Mouse (Mus musculus): ENCODE data around the gene Hoxb2. TPM values are rescaled to one million over a fixed set of nuclear protein-coding genes. Genes with fewer than 3 reads are reported as not detected.

The Hoxb2 gene
- polyA plus RNA-seq, 1 experiment: 0.20 TPM

DNA sequence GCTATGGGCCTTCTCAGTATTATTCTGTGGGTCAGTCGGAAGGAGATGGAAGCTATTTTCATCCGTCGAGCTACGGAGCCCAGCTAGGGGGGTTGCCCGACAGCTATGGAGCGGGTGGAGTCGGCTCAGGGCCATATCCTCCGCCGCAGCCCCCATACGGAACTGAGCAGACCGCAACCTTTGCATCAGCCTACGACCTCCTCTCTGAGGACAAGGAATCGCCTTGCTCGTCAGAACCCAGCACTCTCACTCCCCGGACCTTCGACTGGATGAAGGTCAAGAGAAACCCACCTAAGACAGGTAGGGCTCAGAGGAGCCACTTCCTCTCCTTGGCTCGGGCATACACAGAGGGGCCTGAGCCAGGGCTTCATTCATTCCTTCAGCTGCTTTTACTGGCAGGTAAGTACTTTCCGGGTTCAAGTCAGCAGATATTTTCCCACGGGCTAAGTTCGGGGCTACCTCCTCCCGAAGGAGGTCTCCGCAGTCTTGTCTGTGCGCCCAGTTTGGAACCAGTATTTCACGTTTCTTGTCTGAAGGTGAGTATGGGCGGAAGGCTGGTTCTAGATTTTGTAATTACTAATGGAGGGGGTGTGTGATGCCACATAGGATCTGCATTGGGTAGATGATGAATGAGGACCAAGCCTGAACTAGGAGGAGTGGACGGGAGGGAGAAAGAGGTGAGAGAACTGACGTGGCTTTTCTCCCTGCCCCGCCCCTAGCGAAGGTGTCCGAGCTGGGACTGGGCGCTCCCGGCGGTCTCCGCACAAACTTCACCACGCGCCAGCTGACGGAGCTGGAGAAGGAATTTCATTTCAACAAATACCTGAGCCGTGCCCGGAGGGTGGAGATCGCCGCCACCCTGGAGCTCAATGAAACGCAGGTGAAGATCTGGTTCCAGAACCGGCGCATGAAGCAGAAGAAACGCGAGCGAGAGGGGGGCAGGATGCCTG lies 16.0 kb downstream of the Hoxb2 start:
- H3K27ac ChIP-seq (ENCODE audit: control insufficient read depth, insufficient read depth, low read depth, low read length): no peak overlapping the region
- no peaks in the 10 kb centered on the region for H3K36me3 ChIP-seq (ENCODE audit: control insufficient read depth, insufficient read depth, low read length)
- H3K4me3 ChIP-seq (ENCODE audit: control insufficient read depth, low read depth, low read length): peak overlapping the region; percentile 22; the same call in 1 of the 2 replicates
- TF ChIP-seq POLR2A (IDR thresholded peaks at IDR 0.05; ENCODE audit: control insufficient read depth, low read depth, low read length) (no peak), CTCF (IDR thresholded peaks at IDR 0.05; ENCODE audit: control insufficient read depth, insufficient read depth, insufficient replicate concordance, low read depth, low read length) (no peak)
- H3K4me1 ChIP-seq (ENCODE audit: control insufficient read depth, insufficient read depth, low read length): peaks cover 17% of the 10 kb centered on the region
- H3K27me3 ChIP-seq (ENCODE audit: control insufficient read depth, insufficient read depth, low read length): peaks cover 3% of the 10 kb centered on the region

DNA sequence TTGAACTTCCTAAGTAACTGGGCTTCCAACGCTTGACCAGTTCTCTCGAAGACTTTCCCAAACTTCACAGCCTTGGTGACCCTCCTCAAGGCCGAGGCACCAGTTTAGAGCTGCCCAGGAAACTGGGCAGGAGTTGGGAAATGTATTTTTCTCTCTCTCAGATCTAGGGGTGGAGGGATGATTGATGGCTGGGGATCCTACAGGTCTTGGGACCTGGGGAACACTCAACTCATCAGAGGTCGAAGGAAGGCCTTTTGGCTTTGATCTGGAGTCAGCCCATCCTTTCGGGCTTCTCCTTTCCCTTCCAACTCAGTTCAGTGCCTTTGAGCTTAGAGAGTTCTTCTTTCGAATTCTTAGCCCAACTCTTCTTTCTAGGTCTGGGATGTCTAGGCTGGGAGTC lies 16.8 kb downstream of the Hoxb2 start:
- Histone ChIP-seq H3K27me3 (ENCODE audit: control insufficient read depth, insufficient read depth, low read length) (peaks cover 3% of the 10 kb centered on the region), H3K36me3 (ENCODE audit: control insufficient read depth, insufficient read depth, low read length) (no peaks in the 10 kb centered on the region), H3K4me1 (ENCODE audit: control insufficient read depth, insufficient read depth, low read length) (peaks cover 17% of the 10 kb centered on the region), H3K27ac (ENCODE audit: control insufficient read depth, insufficient read depth, low read depth, low read length) (no peak overlapping the region), H3K4me3 (ENCODE audit: control insufficient read depth, low read depth, low read length) (no peak overlapping the region)
- TF ChIP-seq CTCF (IDR thresholded peaks at IDR 0.05; ENCODE audit: control insufficient read depth, insufficient read depth, insufficient replicate concordance, low read depth, low read length): no peak

GRCm38 (mm10) chr11:96368686-96369085 lies 18.4 kb downstream of the Hoxb2 start:
- no peak overlapping the region for H3K4me3 ChIP-seq (ENCODE audit: control insufficient read depth, low read depth, low read length)
- H3K36me3 ChIP-seq (ENCODE audit: control insufficient read depth, insufficient read depth, low read length): no peaks in the 10 kb centered on the region
- peaks cover 3% of the 10 kb centered on the region for H3K27me3 ChIP-seq (ENCODE audit: control insufficient read depth, insufficient read depth, low read length)
- TF ChIP-seq POLR2A (IDR thresholded peaks at IDR 0.05; ENCODE audit: control insufficient read depth, low read depth, low read length): no peak
- TF ChIP-seq CTCF (IDR thresholded peaks at IDR 0.05; ENCODE audit: control insufficient read depth, insufficient read depth, insufficient replicate concordance, low read depth, low read length): no peak
- H3K27ac ChIP-seq (ENCODE audit: control insufficient read depth, insufficient read depth, low read depth, low read length): no peak overlapping the region
- peaks cover 17% of the 10 kb centered on the region for H3K4me1 ChIP-seq (ENCODE audit: control insufficient read depth, insufficient read depth, low read length)

DNA sequence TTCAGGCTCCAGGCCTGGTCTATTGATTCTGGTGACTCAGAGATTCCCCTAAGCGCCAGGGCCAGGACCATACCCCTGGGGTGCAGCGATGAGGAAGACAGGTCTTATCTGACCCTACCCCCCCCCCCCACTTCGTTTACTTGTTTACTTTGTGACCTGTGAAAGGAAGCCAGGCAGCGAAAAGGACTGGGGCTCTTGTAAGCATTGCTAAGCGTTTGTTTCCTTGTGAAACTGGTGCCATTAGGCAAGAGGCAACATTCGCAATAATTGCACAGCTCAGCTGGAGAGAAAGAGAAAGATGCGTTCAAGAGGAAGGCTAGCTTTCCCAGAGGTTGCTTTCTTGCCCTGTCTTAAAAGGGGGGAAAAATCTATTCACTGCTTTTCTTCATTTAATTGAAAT lies 18.8 kb downstream of the Hoxb2 start:
- Histone ChIP-seq H3K4me1 (ENCODE audit: control insufficient read depth, insufficient read depth, low read length) (peaks cover 17% of the 10 kb centered on the region), H3K36me3 (ENCODE audit: control insufficient read depth, insufficient read depth, low read length) (no peaks in the 10 kb centered on the region), H3K4me3 (ENCODE audit: control insufficient read depth, low read depth, low read length) (no peak overlapping the region), H3K27me3 (ENCODE audit: control insufficient read depth, insufficient read depth, low read length) (peaks cover 3% of the 10 kb centered on the region), H3K27ac (ENCODE audit: control insufficient read depth, insufficient read depth, low read depth, low read length) (no peak overlapping the region)
- TF ChIP-seq POLR2A (IDR thresholded peaks at IDR 0.05; ENCODE audit: control insufficient read depth, low read depth, low read length) (no peak), CTCF (IDR thresholded peaks at IDR 0.05; ENCODE audit: control insufficient read depth, insufficient read depth, insufficient replicate concordance, low read depth, low read length) (no peak)

- Histone ChIP-seq H3K4me3 (ENCODE audit: control insufficient read depth, low read depth, low read length) (no peak overlapping the region), H3K36me3 (ENCODE audit: control insufficient read depth, insufficient read depth, low read length) (no peaks in the 10 kb centered on the region), H3K4me1 (ENCODE audit: control insufficient read depth, insufficient read depth, low read length) (peaks cover 5% of the 10 kb centered on the region), H3K27ac (ENCODE audit: control insufficient read depth, insufficient read depth, low read depth, low read length) (no peak overlapping the region), H3K27me3 (ENCODE audit: control insufficient read depth, insufficient read depth, low read length) (peaks cover 2% of the 10 kb centered on the region)
- TF ChIP-seq POLR2A (IDR thresholded peaks at IDR 0.05; ENCODE audit: control insufficient read depth, low read depth, low read length) (no peak), CTCF (IDR thresholded peaks at IDR 0.05; ENCODE audit: control insufficient read depth, insufficient read depth, insufficient replicate concordance, low read depth, low read length) (no peak)
Measured at GRCm38 (mm10) chr11:96371726-96372125, 21.4 kb downstream of the Hoxb2 start.

- no peaks in the 10 kb centered on the region for H3K4me1 ChIP-seq (ENCODE audit: control insufficient read depth, insufficient read depth, low read length)
- H3K27ac ChIP-seq (ENCODE audit: control insufficient read depth, insufficient read depth, low read depth, low read length): no peak overlapping the region
- TF ChIP-seq CTCF (IDR thresholded peaks at IDR 0.05; ENCODE audit: control insufficient read depth, insufficient read depth, insufficient replicate concordance, low read depth, low read length) (no peak), POLR2A (IDR thresholded peaks at IDR 0.05; ENCODE audit: control insufficient read depth, low read depth, low read length) (no peak)
- H3K36me3 ChIP-seq (ENCODE audit: control insufficient read depth, insufficient read depth, low read length): no peaks in the 10 kb centered on the region
- no peaks in the 10 kb centered on the region for H3K27me3 ChIP-seq (ENCODE audit: control insufficient read depth, insufficient read depth, low read length)
- no peak overlapping the region for H3K4me3 ChIP-seq (ENCODE audit: control insufficient read depth, low read depth, low read length)
Measured at GRCm38 (mm10) chr11:96372519-96372918, 22.2 kb downstream of the Hoxb2 start.

DNA sequence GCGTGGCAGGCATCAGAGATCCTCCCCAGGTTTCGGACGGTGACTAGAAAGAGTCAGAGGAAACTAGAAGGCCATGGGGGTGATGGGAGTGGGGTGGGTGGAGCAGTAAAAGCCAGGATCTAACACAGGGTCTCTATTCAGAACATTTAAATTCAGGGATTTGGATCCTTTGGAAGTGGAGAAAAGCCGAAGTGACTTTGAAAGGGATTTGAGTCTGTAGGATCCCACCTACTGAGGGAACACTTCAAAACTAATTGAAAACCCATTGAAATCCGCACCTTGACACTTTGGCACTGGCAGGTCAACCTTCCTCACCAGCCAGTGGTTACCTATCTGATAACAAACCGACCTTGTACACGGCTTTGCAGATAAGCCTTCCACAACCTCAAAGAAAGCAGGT lies 24.5 kb downstream of the Hoxb2 start:
- H3K4me1 ChIP-seq (ENCODE audit: control insufficient read depth, insufficient read depth, low read length): no peaks in the 10 kb centered on the region
- H3K27me3 ChIP-seq (ENCODE audit: control insufficient read depth, insufficient read depth, low read length): no peaks in the 10 kb centered on the region
- TF ChIP-seq POLR2A (IDR thresholded peaks at IDR 0.05; ENCODE audit: control insufficient read depth, low read depth, low read length) (no peak), CTCF (IDR thresholded peaks at IDR 0.05; ENCODE audit: control insufficient read depth, insufficient read depth, insufficient replicate concordance, low read depth, low read length) (no peak)
- no peaks in the 10 kb centered on the region for H3K36me3 ChIP-seq (ENCODE audit: control insufficient read depth, insufficient read depth, low read length)
- no peak overlapping the region for H3K27ac ChIP-seq (ENCODE audit: control insufficient read depth, insufficient read depth, low read depth, low read length)
- no peak overlapping the region for H3K4me3 ChIP-seq (ENCODE audit: control insufficient read depth, low read depth, low read length)

Measured in testis, adult 2 months (tissue).